Mouse (Mus musculus): ENCODE measurements around the gene Epb41l2.

The Epb41l2 gene

DNA sequence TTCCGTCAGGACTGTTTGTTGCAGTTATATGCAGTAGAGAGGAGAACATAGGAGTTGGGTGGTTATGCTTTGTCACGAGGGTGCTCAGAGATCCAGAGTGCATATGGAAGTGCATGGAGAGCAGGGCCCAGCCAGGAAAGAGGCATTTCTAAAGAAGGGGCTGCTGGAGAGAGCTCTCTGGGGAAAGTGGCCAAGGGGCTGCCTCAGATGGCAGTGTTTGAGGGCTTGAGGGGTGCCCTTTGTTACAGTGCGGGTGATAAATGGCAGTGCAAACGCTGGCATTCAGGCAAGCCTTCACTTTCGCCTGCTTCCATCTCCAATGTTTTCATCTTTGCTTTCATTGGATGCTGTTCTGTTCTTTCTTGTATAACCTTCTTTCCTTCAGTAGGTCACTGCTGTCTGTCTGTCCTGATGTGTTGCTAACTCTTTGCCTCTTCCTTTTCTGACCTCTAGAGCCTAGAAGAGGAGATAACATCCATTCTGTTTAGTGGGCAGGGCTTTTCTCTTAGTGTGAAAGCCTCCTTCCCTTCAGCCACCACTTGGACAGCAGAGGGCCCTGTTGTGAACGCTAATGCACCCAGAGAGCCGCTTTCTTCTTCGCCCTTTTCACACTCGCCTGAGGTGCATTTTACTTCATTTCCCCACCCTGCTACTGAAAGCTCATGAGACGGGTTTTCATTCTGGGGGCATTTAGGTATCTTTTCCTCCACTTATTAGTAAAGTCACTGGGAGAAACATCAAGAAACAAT is 139.9 kb downstream of the Epb41l2 start:
- DNase-seq (ENCODE audit: low spot score in 2 of 2), result no peak

DNA sequence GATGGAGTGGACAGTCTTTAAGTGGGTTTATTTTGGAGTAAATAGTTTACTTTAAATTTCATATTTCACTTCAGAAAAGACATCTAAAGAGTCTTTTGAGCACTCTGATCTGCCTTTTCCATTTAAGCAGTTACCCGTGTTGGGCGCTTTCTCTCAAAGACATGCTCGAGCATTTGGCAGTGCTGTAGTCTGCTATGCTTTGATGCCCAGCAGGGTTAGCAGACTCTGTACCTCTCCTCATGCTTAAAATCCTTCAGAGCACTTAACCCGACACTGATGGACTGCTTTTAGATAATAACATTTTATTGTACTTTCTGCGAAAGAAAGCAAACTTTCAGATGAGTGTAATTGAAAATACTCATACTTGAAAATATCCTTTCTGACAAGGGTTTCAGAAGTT is 143.7 kb downstream of the Epb41l2 start:
- DNase-seq (ENCODE audit: low spot score in 2 of 2), result no peak

DNA sequence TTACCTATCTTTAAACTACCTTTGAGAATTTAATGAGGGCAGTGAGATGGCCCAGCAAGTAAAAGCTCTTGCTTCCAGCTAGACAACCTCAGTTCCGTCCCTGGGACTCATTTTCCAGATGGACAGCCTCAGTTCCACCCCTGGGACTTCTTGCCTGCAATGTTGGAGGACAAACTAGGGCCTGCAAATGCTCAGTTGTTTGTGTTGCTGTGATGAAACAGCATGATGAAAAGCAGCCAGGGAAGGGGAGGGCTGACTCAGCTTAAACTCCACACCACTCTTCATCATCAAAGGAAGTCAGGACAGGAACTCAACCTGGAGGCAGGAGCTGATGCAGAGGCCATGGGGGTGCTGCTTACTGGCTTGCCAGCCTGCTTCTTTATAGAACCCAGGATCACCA is 154.2 kb downstream of the Epb41l2 start:
- no peak for DNase-seq (ENCODE audit: low spot score in 2 of 2)

DNA sequence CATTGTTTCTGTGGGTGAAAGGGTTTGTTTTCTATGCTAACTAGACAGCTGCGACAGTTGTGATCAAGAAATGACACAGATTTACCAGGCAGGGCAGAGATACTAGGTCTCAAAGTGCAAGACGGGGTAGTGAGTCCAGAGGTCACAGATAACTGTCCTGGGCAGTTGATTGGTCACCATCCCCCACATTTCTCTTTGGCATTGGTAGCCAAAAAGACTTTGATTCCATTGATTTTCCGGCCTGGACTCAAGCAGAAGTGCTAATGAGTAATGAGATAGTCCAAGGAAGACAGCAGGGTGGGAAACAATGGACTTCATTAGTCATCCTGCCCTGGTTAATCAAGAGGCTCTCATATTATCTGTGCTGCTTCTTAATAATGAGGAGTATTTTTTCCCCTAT is 160.4 kb downstream of the Epb41l2 start:
- peak in 1 of 2 experiments; percentile 7 for DNase-seq (ENCODE audit: low spot score in 2 of 2)

DNA sequence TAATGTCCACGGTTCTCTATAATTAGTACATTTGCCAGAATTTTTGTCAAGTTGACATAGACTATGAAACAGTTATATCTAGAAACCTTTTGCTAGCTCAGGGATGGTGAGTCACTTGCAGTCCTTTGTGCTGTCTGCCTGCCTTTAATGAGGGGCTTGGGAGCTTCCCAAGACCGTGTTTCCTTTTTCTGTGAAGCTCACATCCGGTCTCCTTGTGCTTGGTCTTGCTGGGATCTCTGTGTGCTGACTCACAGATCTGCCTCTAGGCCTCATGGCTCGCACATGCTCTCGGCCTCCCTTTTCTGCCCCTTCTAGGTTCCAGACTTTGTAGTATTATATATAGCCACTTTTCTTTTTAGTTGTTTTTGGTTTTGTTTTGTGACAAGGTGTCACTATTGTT is 160.8 kb downstream of the Epb41l2 start:
- peak in 1 of 2 experiments; percentile 38 for DNase-seq (ENCODE audit: low spot score in 2 of 2)

DNA sequence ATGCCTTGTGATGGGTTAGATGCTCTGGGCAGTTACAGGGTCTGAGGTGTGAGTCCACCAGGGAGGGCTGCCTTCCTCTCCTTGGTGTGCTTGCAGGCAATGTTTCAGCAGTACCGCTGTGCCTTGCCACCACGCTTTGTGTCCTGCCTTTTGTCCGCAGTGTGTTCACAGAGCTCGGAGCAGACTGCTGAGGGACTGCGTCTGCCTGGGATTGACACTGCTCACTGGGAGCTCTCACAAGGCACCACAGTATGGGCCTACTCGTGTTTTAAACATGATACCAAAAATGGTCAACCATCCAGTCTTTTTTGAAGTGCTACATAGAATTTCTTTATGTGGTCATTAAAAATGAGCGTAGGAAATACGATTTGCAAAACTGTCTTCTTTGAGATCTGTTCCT is 164.1 kb downstream of the Epb41l2 start:
- peak in 1 of 2 experiments; percentile 34 for DNase-seq (ENCODE audit: low spot score in 2 of 2)

DNA sequence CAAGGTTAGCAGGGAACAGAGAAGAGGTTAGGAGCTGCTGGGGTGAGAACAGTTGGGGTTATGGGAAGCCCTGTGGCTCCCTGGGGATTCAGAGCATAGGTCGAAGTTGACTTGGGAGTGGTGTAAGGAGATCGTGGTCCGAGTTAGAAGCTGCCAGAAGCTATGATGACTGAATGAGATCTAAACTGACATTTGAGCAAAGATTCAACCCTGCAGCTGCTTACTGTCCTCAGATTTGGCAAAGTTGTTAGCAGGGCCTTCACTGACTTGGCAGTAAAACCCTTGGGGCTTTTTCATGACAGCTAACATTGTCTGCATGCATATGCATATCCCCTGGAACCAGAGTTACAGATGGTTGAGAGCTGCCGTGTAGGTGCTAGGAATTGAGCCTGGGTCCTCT is 166.6 kb downstream of the Epb41l2 start:
- DNase-seq (ENCODE audit: low spot score in 2 of 2), result peak in 1 of 2 experiments; percentile 23

DNA sequence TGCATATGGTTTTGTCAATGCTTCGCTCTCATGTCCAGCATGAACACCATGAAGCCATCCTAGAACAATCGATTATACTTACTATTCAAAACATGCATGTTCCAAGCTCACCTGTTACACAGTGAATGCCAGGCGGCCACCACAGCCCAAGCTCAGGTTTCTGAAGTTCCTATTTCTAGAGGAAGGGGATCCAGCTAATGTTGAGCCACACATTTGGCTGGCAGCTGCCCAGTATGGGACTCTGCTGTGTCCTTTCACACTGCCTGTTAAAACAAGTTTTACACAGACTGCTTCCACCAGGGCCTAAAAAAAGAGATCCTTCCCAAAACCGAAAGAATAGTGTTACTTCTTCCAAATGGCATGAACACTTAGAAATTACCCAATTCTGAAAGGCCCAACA is 167.0 kb downstream of the Epb41l2 start:
- DNase-seq (ENCODE audit: low spot score in 2 of 2), result peak in 1 of 2 experiments; percentile 38

DNA sequence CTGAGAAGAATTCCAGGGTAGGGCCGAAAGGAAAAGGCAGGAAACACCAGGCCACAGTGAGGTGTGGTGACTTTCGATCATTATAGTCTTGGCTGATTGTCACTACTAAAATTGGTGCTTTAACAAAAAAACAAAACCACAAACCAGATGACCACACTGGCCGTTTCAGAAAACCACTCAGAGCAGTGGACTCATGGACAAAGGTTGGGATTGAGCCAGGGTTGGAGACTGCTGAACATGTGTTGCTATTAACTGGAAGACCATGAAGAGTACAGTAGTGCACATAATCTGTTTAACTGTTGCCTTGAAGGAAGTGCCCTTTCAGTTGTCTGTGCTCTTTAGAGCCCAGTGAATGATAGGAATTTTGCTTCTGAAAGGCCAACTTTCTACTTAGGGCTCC is 167.5 kb downstream of the Epb41l2 start:
- peak in 1 of 2 experiments; percentile 45 for DNase-seq (ENCODE audit: low spot score in 2 of 2)

DNA sequence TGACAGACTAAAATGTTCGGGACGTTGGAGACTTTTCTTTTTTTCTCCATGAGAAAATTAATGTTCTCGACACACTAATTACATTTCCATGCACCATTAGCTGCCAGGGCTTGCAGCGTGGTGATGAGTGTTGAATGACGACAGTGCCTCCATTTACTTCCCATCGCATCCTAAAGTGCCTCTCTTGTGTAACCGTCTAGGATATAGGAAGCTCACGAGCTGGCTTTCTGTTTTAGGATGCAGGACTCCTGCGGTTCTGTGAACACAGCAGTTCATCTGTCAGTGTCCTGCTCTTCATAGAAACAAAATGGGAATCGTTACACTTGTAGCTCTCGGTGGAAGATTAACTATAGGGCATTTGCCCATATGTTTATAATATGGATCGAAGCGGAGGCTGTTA is 171.7 kb downstream of the Epb41l2 start:
- peak in 1 of 2 experiments; percentile 22 for DNase-seq (ENCODE audit: low spot score in 2 of 2)

DNA sequence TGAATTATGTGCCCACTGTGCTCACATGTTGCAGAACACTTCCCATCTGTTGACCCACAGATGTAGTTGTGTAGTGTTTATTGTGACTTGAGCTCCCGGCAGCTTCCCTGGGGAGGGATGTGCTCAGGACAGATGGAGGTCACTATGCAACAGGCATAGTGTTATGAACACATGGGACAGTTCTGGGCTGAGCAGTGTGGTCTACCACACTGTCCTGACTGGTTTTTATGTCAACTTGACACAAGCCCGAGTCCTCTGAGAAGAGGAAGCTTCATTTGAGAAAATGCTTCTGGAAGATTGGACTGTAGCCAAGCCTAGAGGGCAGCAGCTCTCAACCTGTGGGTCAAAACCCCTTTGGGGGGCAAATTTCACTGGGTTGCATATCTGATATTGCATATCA is 173.5 kb downstream of the Epb41l2 start:
- peak in 1 of 2 experiments; percentile 39 for DNase-seq (ENCODE audit: low spot score in 2 of 2)

DNA sequence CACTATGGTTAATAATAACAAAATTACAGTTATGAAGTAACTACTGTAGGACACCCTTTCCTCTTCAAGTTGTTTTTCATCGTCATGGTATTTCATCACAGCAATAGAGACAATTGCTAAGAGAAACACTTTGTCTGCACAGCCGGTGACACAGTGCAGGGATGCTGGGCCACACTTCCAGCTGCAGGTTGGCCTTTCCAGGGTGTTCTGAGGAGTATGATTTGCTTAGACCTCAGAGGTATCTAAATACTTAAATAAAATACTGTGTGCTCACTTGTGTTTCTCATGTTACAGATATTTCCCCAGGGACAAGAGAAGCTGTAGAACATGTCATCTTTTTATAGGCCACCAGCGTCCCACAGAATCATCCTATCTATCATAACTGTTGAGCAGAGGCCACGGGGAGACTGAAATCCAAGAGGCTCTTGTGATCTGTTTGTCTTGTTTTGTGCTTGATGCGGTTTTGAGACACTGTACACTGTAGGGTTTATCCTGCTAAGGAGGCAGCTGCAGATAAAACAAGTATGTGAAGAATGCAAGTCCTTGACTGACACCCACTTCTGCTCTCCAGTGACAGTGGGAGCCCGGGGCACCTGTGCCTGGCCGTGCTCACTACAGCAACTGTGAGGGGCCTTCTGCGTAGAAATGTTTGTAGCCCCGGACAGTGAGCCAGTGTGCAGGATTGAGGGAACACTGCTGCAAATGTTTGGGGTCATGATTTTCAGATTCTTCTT is 174.1 kb downstream of the Epb41l2 start:
- DNase-seq (ENCODE audit: low spot score in 2 of 2), result peak in 1 of 2 experiments; percentile 17

DNA sequence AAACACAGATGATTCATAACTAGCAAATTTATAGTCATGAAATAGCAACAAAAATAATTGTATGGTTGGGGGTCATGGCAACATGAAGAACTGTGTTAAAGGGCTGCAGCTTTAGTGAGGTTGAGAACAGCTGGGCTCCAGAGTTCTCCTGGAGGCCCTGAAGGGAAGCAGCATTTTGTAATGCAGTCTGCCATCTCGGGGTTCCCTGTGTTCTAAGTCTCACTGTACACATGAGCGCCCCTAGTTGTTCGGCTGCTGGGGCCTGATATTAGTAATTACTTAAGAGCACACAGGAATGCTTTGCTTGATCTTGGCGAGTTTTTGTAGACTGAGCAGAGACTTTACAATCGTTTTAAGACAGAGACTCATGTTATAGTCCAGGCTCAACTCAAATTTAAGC is 174.9 kb downstream of the Epb41l2 start:
- DNase-seq (ENCODE audit: low spot score in 2 of 2), result peak in 1 of 2 experiments; percentile 26

DNA sequence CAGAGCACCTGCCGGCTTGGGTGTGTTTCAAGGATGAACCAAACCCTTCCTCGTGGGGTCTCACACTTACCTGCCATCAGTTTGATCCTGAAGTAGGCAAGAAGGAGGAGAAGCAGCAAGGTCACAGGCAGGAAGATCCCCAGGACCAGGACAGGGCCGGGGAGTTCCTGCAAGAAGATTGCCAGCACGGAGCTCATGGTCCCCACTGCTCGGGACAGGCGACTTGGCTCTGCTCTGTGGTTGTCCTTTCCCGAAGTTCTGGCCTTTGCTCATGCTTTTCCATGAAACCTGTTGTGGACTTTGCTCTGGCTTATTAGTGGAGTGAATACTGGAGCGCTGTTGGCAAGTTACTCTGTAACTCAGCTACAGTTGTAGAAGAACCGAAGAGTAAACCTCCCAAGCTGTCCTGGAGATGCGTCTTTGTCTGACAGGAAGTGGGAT is 176.3 kb downstream of the Epb41l2 start, which contains the start of gene Smlr1:
Smlr1 (minus strand) TSS at position 377 of the 441 bp plus-strand sequence.
- peak in 1 of 2 experiments; percentile 53 for DNase-seq (ENCODE audit: low spot score in 2 of 2)

DNA sequence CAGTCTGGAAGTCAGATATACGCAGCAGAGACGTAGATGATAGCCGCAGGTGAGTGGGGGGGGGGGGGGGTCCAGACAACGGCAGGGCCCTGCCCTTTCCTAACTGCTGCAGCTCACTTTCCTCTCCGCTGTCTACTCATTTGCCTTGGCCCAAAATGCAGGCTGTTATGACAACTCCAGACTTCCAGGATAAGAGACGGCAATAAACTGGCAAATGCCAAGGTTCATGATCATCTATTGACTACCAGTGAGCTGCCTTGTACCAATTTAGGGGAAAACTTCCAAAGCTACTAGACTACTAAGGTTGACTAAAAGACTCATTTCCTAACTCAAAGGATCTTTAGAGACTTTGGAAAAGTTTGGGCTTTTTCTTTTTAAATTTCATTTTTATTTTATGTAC is 177.0 kb downstream of the Epb41l2 start:
- no peak for DNase-seq (ENCODE audit: low spot score in 2 of 2)

DNA sequence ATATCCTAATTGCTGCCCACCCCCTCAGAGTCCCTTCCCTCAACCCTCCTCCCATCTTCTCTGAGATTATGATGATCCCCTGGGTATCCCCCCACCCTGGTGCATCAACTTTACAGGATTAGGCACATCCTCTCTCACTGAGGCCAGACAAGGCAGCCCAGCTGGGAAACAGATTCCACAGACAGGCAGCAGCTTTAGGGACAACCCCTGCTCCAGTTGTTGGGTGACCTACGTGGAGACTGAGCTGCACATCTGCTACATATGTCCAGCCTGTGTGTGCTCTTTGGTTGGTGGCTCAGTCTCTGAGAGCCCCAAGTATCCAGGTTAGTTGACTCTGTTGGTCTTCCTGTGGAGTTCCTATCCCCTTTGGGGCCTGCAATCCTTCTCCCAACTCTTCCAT is 179.1 kb downstream of the Epb41l2 start:
- peak in 1 of 2 experiments; percentile 30 for DNase-seq (ENCODE audit: low spot score in 2 of 2)

DNA sequence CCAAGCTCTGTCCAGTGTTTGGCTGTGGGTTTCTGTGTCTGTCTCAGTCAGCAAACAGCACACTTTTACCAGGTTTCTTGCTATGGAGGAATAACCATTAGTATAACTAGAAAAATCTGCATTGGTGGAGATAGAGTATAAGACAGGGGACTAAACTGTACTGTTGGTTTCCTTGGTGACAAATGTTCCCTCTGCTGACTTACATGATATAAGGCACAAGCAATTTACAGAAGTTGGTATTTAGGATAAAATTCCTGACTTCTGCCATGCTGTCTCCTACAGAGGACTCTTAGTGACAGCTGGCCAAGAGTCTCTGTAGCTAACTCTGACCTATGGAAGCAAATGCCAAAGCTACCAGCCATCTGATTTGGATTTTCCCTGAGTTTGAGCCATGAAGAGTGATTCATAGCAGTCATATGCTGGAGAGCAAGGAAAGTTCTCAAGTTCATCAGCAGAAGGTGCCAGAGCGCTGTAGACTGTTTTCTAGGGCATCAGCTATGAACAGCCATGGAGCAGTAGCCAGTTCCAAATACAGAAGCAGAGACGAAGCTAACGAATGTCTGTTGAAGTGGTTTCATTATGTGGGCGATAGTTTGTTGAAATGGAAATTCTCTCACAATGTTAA is 179.7 kb downstream of the Epb41l2 start:
- no peak for DNase-seq (ENCODE audit: low spot score in 2 of 2)

DNA sequence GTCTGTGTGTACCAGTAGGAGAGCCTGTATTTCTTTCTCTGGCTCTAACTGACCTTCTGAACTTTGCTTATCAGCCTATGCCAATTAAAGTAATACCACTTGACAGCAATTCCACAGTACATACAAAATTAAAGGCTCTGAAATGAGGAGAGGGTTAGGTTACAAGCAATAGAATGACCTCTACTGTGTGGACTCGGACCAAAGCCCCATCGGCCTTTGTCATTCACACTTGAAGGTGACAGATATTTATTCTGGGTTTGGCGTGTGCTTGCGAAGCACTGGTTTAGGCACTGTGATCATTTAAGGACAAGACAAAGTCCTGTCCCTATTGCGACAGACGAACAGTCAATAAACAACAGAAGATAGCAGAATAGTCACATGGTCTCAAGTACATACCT is 180.2 kb downstream of the Epb41l2 start:
- DNase-seq (ENCODE audit: low spot score in 2 of 2), result no peak

DNA sequence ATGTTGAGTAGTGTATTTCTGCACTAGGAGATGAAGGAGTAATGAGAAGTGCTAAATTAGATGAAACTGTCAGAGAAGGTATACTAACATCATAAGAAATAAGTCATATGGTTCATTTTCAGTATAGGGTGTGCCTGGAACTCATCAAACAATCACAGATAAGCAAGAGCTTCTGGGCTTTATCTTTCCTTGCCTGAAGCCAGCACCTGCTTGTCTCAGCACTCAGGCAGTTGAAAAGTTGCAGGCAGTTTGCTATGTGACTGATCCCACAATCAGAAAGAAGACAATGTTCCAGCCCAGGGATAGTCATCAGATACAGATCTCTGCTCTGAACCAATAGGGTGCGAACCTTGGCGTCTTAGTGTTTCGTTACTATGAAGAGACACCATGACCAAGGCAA is 181.5 kb downstream of the Epb41l2 start:
- DNase-seq (ENCODE audit: low spot score in 2 of 2), result no peak

DNA sequence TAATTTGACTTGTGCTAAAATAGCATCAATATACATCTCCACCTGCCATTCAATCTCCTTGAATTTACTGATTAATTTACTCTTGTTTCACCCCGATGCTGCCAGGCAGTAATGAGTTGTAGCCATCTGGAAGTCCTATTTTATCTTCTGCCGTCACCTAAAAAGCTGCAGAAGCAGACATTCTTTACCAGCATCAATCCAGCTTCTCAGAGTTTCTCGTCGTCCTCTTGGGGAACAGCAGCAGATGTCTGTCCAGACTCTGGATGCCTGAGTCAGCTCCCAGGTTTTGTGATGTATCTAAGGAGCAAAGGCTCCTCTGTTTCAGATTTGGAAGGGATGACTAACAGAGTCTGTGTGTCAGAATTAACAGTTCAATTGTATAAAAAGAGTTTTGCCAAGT is 193.3 kb downstream of the Epb41l2 start:
- DNase-seq (ENCODE audit: low spot score in 2 of 2), result no peak

DNA sequence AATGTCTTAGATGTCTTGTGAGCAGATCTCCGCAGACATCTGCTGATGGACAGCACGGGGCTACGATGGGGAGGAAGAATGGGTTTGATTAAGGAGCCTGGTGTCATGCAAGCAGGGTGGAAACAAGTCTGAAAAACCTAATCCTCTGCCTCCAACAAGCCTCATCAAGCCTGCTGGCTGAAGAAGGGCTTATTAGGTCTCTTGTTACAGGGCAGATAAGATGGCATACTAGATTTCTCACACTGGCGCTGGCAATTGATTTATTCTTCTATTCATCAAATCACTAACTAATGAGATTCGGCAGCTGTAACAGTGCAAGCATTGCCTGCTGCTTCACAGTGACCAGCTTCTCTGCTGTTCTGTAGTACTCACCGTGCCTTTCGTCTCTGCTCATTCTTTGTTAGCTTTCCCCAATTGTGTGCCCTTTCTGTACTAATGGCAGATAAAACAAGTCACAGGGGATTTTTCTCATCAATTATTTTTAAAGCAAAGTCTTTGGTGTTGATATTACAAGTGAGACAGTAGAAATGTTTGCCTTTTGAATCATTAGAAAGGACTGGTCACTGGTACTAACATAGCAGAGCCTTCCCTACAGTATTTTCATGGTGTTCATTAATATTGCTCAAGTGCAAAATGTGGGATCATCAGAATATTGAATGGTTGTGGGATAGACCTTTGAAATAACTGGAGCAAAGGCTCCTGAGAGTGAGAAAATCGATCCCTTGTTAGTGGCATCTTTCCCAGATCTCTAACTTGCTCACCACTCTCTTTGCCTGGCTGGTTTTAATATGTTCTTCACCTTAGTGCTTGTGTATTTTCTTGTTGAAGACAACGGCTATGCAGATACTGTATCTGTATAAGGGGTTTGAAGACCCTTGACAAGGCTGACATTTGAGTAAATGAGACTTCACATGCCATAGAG is 212.0 kb downstream of the Epb41l2 start:
- no peak for DNase-seq (ENCODE audit: low spot score in 2 of 2)

Data from urinary bladder, postnatal 4 days (tissue).